Mouse (Mus musculus) layer of hippocampus, postnatal 14 days (tissue): Measurements from ENCODE around the gene Arhgap31. TPM values are rescaled to one million over a fixed set of nuclear protein-coding genes. Genes with fewer than 3 reads are reported as not detected.

Experiments
- DNase-seq, 2 experiments: peaks; one replicate each; pipeline ENCODE4 v3.0.0; 2021 to 2022; ENCODE audit warnings: low spot score in 2 of 2, mixed read lengths in 1 of 2
- total RNA-seq, 2 experiments: library from RNA; stranded (reverse); gene quantifications; 2 replicates each; pipeline ENCODE4 v1.2.3; 2021

Arhgap31 gene
- total RNA-seq, 2 experiments from 2014 or later = 24.1 to 25.4 TPM

GRCm38 (mm10) chr16:38549479-38550396 is 163.3 kb downstream of the Arhgap31 start, which contains the start of gene Poglut1:
Poglut1 (minus strand) TSS chr16:38550258.
- peak; percentile 82 to 86 for DNase-seq

Other genes with a start within 250 kb of the Arhgap31 start
- gene Timmdc1, start 190.6 kb downstream of the Arhgap31 start, total RNA-seq = 10 to 100 TPM; 29.6 to 34.4 TPM
- gene Poglut1, start 163.0 kb downstream of the Arhgap31 start, total RNA-seq = 10 to 100 TPM; 42.2 to 44.3 TPM
- 10 to 100 TPM; 24.0 to 25.5 TPM for gene Tmem39a, start 154.6 kb downstream of the Arhgap31 start, total RNA-seq
- gene B4galt4, start 29.0 kb upstream of the Arhgap31 start, total RNA-seq = 10 to 100 TPM; 28.1 to 35.9 TPM
- under 1 TPM; 0.52 to 0.67 TPM for gene Upk1b, start 87.1 kb upstream of the Arhgap31 start, total RNA-seq
- not detected for gene 4930435E12Rik, start 115.5 kb upstream of the Arhgap31 start, total RNA-seq
- 10 to 100 TPM; 37.0 to 37.1 TPM for gene Igsf11, start 179.4 kb upstream of the Arhgap31 start, total RNA-seq